Mouse (Mus musculus): Measurements from ENCODE around the gene Cabp1.

DNA sequence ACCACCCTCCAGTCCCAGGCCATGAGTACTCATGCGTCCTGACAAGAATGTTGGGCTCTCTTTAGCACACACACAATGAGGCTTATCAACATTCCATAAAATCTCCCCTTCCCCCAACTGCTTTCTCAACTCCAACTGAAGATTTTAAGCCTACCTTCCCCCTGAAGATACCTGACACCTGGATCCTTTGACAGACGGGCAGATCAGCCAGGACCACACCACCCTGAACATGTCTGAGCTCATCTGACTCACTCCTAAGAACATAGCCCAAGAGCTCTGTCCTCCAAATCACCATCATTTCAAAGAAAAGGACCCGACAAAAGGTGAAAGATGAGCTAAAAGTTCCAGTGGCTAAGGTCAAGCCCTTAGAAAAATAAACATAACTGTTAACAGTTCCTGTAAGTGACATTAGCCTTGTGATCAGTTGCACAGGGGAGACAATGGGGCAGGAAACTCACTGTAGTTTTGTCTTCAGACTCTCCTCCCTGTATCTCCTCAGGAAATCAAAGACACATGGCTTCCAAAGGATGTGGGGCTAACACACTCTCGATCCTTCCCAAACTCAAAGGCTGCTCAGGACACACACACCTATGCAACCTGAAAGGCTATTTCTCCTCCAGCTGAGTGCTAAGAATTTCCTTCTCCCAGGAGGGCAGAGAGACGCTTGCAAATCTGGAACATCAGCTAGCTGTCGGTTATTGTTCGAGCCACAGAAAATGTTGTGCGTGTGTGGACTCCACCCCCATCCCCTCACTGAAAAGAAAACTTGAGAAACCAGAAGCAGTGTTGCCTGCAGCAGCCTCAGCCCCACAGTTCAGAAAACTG lies 41.8 kb downstream of the Cabp1 start:
- TF ChIP-seq CTCF (IDR thresholded peaks at IDR 0.05; ENCODE audit: low read depth) (no peak), EP300 (optimal IDR thresholded peaks at IDR 0.05) (no peak)

Measured in stomach, postnatal 0 days (tissue).